Mouse (Mus musculus) hindbrain, embryonic 13.5 days (tissue): ENCODE measurements at regions not wholly inside any gene's neighbourhood (a gene's known extent, or its start where the extent isn't known, plus 50 kb on each side); places are given as distances from the start of the nearest gene placed in this dataset. TPM values are rescaled to one million over a fixed set of nuclear protein-coding genes. Genes with fewer than 3 reads are reported as not detected.

Experiments used
- microRNA-seq: library from miRNA; unstranded; fragments of <30 nt; microRNA quantifications from one replicate; pipeline ENCODE4, GENCODE M21; 2016

Small RNAs in the stretch of these regions (microRNA-seq; reads per million reads assigned to microRNA genes)
- not detected for gene Mir6401
